Mouse (Mus musculus) lung, adult 2 months (tissue): ENCODE measurements around the gene Prss46.

ENCODE experiments used
- CTCF ChIP-seq: fragments of 200-500 bp; IDR thresholded peaks from 2 replicates; pipeline ENCODE4 v1.5.1; 2011; ENCODE audit warnings: mild to moderate bottlenecking, low read length, control low read depth; ENCODE audit not compliant: insufficient read depth
- POLR2A ChIP-seq: fragments of 200-500 bp; IDR thresholded peaks from 2 replicates; pipeline ENCODE4 v1.6.1; 2011; ENCODE audit warnings: low read depth, mild to moderate bottlenecking, control low read depth, low read length, borderline replicate concordance; ENCODE audit errors: extremely low read depth

- TF ChIP-seq CTCF = no peak
- TF ChIP-seq POLR2A = no peak
Observed at GRCm38 (mm10) chr9:110841438-110841837, 2.9 kb upstream of the Prss46 start.
